Mouse (Mus musculus): ENCODE measurements at regions not wholly inside any gene's neighbourhood (a gene's known extent, or its start where the extent isn't known, plus 50 kb on each side); places are given as distances from the start of the nearest gene placed in this dataset.

DNA sequence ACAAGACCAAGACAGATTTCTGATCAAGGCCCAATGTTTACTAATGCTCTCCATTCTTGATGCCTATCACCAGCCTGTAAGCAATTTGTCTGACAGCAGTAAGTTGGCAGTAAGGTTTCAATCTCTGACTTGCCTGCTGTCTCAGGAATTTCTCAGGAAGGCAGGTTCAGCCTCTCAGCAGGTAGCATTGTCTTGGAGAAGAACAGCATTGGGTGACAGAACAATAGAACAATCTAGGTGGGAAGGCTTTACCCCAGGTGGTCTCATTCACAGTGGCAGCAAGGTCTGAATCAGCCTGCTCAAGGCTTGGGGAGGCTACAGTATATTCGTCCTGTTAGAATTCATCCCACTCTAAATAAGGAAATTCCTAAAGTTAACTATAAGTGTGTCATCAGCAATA, 81.2 kb upstream of the Chordc1 start:
- no peak for DNase-seq (ENCODE audit: low read depth, low spot score)

DNA sequence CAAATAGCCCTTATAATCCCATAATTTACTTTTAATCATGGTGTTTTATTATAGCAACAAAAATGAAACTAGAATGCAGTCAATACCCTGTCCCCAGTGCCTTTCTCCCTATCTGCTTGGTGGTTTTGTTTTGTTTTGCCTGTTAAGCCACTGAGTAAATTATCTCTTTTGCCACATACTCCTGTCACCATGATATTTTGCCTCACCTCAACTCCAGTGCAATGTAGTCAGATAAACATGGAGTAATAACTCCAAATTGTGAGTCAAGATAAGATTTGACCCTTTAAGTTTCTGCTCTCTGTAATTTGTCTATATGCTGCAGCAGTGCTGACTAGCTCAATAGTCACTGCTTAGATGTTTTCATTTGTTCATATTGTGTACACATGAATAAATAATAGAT, 65.3 kb upstream of the Chordc1 start:
- no peak for DNase-seq (ENCODE audit: low read depth, low spot score)

DNA sequence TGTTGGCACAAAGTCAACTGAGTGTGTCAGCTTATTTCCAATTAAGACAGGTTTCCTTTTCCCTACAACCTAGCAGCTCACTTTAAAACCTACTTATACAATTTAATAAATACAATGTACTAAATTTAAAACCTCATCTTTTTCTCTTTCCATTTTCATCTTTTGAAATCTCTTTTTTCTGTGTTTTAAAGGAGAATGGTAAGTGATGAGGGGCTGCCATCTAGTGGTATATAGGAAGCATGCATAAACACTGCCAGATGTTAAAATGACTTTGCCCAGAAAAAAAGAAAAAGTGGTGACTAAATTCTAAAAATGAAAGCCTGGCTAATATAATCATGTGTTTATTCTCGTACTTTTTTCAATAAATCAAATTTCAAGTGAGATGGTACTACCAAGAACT, 62.0 kb upstream of the Chordc1 start:
- DNase-seq (ENCODE audit: low read depth, low spot score) = peak; percentile 4

Data from retina, adult 2 months (tissue).